Mouse (Mus musculus) thymus, adult 18-20 months (tissue): ENCODE data around the gene Zc3h4.

Experiments
- DNase-seq, 2 experiments: peaks; one replicate each; pipeline ENCODE4 v3.0.0; 2022; ENCODE audit warnings: mixed read lengths in 2 of 2

Zc3h4 gene

DNA sequence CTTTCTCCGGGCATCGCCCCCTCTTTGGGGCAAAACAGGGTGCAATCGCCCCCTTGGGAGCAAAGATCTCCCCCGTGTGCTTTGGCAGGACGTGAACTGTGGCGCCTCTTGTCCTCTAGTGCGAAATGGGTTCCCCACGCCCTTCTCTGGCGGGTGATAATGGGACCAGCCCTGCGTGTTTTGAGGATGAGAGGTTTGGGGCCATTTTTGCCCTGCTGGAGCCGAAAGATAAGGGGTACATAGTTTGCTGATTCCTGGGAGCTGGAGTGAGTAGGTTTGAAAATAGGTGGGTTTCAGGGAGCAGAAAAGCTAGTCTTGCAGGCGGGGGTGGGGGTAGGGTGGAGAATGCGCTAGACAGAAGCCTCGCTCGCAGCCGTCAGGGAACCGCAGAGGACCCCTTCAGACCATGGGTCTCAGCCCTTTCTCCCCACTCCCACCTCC, 1.3 kb downstream of the Zc3h4 start:
- peak in 1 of 2 experiments; percentile 59 for DNase-seq

DNA sequence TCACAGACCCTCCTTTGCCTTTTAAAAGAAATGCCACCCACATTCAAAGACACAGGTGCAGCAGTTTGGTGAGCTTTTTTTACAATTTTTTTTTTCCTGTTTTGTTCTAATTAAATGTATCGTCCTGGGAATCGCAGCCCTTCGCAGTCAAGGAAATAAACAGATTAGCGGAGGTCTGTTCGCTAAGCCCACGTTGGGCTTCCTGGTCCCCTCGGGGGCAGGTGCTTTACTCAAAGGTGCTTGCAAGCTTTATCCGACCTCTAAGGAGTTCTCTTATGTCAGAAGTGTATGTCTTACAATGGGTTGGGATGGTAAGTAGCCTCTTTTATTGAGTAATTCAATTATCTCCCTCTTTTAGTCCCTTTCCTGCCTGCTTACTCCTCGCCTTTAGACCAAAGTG, 1.7 kb downstream of the Zc3h4 start:
- DNase-seq: peak in 1 of 2 experiments; percentile 28

DNA sequence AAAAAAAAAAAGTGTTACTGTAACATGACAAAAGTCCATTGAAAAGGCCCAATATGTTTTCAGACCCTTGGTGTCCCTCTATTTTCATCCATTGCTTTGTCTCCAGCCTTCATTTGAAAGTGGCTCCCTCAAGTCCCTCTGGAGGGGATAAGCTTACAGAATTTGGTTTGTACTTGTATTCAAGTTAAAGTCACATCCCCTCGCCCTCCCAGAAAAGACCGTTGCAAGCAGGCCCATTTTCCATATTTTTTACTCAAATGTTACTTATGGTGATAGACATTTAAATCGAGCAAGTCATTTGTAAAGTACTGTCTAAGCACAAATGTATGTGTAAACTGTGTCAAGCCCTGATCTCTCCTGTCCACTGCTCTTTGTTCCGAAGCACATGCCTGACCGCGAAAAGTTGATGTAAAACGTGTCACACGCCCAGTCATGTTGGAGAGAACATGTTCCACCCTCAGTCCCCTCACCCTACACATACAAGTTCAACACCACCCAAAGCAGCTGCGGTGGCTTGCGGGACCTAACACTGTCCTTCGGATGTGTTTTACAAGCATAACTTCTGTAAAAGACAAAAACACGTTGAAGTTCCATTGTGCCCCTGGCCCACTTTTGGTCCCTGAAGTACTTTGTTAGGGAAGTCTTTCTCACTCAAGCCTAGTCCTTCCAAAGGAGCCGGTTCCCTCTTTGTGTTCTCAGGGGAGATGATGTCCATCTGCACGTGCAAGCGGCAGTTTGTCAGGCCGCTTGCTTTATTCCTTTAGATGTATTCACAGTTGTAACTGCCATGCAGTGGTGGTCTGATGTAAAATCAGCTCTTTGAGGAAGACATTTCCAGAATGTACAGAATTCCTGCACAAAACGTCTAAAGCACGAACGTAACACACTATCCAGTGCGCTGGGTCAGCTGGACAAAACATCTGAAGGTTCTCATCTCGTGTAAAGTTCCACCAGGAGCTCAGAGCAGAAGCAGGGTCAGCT, 2.5 kb downstream of the Zc3h4 start:
- peak in 1 of 2 experiments; percentile 46 for DNase-seq

DNA sequence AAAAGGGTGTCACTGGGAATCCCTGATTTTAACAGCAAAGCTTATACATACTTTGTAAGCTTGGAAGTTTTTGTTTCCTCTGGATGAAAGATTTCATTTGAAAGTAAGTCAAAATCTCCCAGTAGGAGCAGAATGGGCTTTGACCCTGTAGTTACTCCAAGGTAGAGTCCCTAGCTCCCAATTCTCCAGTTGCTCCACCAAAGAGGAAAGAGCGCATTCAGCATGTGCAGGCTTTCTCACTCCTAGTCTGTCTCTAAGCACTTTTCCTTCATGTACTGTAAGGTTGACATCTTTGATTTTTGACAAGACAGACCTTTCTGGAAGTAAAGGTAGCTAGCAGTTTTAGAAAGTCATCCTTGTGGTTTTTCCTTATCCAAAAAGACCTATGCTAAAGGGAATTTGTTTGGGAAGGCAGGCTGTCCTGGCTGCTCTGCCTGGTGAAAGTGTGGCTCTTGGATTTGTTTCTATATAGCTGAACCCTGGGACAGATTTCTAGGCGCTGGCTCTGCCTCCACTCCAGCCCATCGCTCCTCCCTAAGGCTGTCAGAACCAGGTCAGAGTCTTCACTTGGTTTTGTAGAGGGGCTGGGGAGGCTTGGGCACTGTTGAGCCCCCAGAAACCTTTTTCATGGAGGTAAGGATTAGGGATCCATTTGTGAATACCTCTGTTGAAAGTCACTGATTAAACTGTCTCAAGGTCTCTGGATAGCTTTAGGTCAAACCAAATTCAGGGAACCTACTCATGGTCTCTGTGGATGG, 3.8 kb downstream of the Zc3h4 start:
- no peak for DNase-seq

DNA sequence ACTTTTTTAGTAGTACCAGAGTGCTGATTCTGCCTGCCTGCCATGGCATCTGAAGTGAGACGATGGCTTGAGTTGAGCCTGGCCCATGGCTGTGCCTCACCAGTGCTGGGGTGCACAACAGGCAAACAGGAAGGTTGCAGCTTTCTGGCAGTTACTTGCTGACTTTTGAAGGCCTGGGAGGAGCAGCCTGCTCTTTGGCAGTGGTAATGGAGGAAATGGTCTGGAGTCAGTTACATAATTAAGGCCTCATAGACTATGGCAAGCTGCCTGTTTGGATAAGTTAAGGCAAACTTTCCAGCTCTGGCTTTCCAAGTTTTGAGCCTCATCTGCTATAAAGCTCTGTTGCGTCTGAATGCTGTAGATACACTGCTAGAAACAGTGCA, 4.4 kb downstream of the Zc3h4 start:
- DNase-seq: peak in 1 of 2 experiments; percentile 55

DNA sequence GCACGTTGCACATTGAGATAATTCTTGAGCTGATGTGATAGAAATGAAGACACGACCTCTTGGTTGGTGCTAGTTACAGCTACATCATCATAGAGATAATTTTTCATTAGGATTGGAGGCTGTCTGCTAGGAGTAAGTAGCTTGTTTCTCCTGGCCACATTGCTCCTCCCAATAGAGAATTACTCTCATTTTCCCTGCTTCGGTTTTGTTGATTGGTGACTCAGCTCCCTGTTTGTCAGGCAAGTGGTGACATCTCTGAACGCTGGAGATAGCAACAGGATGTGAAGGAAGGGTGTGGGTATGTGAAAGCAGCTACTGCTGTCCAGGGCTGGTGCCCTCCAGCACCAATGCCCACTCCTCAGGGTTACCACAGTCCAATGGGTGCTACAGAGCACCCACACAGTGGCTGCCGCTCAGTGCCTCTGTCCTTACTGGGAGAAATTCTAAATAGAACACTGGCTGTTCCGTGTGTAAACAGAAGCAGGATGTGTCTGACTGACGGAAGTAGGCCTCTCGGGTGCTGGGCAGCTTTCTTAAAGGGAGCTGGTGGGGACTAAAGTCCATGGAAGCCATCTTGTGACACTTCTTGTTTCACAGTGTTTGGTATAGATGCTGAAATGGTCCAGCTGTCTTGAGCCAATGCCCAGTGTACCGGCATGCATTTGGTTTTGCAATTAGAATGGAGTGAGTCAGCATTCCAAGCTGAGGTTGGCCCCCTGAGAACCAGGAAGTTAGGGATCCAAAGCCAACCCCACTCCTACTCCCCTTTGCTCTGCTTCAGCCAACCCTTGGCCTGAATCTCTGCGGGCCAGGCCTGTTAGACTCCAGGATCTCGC, 5.0 kb downstream of the Zc3h4 start:
- peak; percentile 36 to 65 for DNase-seq

DNA sequence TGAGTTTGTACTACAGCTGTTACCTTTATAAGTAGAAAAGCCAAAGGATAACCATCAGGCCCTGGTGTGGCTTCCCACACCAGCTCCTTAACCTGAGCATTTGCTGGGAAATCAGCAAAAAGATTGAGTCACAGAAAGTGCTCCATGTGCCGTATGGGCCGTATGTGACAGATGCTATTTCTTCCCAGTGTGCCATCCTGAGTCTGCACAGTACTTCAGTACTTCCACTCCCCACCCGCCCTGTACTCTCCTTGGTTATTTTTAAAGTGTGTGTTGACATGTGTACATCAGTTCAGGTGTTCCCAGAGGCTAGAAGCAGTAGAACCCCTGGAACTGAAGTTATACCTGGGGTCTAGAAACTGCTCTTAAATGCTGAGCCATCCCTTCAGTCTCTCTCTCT, 6.3 kb downstream of the Zc3h4 start:
- DNase-seq: no peak

DNA sequence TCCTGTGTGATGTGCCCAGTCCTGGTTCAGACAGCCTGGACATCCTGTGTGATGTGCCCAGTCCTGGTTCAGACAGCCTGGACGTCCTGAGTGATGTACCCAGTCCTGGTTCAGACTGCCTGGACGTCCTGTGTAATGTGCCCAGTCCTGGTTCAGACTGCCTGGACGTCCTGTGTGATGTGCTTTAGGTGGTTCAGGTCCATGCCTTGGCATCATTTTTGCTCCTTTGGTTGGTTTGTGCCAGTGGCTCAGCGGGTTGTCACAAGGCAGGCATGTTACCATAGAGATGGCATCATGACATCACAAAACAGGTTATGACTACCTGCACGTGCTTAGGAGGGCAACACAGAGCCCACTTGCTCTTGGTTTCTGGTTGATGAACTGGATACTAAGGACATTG, 10.4 kb downstream of the Zc3h4 start:
- DNase-seq: no peak

DNA sequence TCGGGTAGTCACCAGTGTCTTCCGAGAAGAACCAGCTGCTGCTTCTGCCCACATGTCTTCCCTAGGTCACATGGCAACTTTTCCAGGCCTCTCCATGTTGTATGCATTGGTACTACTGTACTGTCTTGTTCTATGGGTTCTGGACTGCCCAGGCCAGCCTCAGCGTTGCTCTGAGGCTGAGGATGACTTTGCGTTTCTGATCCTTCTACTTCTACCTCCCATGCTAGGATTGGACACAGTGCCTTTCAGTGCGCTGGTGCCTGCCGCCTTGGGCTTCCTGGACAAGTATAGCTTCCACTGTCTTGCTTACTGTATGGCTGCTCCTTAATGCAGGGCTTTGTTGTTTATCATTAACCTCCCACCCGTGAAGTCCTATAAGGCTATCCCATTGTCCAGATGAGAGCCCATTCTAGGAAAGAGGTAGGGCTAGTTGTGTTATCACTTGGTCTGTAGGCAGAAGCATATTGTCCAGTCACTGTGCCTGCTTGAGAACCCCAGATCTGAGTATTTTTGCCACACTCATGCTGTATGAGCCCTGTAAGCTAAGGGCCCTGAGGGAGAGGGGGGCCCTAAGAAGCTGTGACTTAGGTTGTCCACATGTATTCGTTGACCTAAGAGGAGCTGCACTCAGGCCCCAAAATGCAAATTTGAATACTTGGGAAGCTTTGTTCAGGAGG, 11.6 kb downstream of the Zc3h4 start:
- no peak for DNase-seq

DNA sequence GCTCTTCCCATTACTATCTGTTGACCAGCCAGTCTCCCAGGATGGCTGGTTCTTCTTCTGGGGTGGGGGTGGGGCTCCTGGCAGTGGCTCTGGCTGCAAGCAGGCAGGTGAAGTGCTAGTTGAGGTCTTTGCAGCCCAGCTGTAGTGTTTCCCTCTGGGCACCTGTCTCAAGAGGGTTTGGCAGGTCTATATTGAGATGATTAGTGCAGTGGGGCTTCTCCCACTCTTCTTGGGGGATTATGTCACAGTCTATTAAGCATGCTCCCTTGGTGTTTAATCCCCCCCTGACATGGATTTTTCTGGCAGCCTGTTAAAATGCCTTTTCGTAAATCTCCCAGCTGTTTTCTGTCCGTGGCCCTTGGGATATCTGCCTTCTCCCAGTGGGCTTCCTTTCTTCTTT, 12.2 kb downstream of the Zc3h4 start:
- DNase-seq: no peak

DNA sequence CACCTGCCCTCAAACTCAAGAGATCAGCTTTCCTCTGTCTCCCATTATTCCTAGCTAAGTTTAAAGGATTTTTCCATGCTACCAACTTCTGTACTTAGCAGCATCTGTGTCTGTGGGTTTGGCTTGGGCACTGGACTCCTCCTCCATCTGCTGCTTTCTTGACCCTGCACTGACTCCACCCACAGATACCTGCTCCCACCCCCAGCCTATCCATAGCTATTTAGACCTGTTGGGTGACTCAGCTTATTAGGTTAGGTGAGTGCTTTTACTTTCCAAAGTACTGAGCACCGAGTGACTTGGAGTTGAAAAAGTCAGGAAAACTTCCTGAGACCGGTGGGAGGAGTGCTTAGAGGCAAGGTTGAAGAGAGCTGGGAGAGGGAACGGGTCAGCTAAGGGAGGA, 14.7 kb downstream of the Zc3h4 start:
- DNase-seq: no peak

DNA sequence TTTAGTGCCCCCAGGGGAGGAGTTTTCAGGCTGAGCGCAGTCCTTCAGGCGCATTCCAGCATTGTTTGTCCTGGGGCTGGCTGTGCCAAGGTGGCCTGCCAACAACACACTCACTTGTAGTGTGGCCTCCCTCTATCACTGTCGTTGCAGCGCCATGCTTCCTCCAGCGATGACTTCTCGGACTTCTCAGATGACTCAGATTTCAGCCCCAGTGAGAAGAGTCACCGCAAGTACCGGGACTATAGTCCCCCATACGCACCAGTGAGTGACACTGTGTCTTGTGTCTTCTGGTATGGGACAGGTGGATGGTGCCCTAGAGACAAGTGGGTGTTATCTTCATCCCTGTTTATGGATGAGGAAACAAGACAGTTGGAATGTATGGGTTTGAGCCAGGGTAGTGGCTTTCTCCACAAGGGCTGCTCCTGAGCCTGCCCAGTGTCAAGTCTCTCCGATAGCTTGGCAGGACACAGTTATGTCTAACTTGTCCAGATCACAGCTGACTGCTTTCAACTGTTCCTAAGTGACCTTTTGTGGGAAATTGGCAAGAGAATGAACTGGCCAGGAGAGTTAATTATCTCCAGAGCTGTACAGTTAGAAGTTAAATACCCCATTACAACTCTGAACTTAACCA, 16.5 kb downstream of the Zc3h4 start:
- DNase-seq: no peak

DNA sequence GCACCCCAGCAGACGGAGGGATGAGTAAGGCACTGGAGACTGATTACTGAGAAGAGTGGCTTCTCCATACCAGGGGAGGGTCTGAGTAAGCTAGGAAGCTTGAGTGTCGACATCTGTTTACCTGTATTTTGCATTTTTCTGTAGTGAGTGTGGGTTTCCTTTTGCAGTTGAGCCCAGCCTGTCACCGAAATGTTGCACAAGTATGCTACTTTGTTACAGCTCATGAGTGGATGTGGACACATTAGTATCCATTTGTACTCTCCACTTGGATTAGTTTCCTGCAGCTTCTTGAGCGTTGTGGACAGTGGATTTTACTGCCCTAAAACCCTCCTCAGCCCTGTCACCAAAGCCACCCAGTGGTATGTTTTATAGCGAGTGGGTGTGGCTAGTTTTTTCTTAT, 18.0 kb downstream of the Zc3h4 start:
- DNase-seq: no peak

DNA sequence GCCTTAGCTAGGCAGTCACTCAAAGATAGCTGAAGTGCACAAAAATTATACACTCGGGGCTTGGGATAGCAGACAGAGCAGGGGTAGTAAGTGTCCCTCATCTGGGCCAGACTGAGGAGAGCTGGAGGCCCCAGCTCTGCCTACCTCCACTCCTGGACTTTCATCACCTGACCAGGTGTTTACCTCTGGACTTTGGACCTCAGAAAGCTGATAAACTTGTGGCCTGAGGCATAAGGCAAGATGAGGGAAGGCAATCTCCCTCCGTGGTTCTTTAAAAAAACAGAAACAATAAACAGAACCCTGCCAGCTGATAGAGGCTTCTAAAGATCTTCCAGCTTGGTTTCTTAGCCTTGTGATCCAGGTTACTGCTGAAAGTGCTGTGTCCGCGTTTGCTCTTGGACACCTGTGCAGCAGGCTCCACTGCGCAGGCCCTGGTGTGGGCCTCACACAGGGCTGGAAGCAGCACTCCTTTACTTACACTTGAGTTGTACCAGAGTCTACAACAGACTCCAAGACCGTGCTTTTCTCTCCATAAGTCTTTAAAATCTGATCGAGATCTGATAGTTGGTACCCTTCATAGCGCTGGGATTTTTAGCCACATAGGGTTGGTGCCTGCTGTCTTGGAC, 19.9 kb downstream of the Zc3h4 start:
- DNase-seq: no peak

DNA sequence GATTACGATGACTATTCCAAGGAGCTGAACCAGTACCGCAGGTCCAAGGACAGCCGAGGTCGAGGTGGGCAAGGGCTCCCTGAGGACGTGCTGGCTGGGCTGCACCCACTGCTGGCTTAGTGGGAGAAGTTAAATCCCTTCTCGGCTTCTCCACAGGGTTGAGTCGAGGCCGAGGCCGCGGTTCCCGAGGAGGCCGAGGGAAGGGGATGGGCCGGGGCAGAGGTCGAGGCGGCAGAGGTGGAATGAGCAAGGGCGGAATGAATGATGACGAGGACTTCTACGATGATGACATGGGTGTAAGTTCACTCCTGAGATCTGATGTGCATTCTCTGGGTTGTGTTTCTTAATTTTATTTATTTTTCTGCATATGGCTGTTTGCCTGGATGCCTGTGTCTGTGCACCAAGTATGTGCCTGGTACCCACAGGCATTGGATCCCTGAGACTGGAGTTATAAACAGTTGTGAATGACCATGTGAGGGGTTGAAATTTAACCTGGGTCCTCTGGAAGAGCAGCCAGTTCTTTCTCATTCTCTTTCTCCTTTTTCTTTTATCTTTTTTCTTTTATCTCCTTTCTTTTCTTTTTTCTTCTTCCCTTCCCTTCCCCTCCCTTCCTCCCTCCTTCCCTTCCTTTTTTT, 21.6 kb downstream of the Zc3h4 start:
- no peak for DNase-seq

DNA sequence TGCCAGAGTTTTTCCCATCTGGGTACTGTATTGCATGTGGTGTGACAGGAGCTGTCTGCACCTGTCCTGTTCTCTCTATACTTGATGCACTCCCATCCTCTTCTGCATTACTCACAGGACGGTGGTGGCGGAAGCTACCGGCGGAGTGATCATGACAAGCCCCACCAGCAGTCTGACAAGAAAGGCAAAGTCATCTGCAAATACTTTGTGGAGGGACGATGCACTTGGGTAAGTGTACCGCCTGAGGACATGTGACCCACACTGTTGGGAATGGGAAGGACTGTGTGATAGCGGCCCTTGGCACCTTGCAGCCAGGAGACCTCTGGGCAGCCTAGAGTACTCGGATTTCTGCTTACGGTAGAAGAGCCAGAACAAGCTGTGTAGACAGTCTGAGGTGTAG, 23.0 kb downstream of the Zc3h4 start:
- no peak for DNase-seq

DNA sequence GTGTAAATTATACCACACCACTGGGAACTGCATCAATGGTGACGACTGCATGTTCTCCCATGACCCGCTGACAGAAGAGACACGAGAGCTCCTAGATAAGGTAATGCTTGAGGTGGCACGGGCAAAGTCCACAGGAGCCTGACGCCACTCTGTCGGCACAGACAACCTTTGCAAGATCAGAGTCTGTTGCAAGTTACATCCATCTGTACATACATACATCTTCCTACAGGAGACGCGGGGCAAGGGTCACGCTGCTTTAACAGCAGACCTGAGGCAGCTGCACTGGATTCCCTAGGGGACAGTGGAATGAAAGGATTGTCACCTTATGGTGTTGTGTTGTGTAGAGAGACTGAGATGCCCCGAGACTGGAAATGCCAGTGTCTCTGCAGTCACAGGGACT, 25.0 kb downstream of the Zc3h4 start:
- DNase-seq: no peak

DNA sequence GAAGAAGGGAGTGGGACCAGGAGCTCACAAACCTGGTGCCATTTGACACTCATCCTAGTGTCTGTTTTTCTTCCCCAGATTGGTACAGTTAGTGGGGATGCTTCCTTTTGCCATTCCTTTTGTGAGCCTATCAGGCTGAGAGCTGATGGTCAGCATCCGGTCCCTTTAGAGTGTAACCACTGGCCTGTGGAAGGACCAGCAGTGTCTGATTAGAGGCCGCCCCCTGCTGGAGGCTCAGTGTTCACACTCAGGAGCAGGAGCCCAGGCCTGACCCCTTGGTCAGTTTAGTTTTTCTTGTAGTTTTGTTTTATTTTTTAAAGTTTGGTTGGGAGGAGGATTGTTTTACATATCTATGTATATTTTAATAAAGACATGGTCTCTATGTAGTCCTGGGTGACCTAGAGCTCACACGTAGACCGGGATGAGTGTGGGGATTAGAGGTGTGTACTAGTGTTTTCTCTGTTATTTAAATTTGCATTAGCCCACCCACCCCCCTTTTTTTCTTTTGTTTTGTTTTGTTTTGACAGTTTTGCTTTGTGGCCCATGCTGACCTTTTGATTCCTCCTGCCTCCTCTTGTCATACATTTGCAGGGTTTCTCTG, 25.5 kb downstream of the Zc3h4 start:
- DNase-seq: peak in 1 of 2 experiments; percentile 44

DNA sequence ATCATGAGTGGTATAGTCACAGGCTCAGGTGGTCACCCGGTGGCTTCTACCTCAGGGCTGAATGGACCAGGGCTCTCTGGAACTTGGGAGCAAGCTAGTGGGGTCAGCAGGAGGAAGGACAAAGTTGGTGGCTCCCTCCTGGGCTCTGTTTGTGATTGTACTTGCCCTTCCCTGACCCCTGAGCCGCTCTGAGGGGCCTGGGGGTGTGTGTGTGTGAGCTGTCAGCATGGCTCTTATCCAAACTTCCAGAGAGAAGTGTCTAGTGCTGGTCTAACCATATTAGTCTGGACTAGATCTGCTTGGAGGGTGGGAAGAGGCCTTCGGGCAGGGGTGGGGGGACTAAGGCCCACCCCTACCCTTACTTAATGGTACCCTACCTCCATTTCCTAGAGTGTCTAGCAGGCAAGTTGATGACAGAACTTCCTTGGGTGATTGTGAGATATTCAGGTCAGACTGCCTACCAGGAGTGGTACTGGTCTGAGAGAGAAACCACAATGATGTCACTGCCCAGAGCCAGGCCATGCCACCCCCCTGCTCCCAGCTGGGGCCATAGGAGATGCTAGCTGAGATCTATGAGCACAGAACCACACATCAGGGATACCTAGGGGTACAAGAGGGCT, 32.8 kb downstream of the Zc3h4 start:
- DNase-seq: no peak

DNA sequence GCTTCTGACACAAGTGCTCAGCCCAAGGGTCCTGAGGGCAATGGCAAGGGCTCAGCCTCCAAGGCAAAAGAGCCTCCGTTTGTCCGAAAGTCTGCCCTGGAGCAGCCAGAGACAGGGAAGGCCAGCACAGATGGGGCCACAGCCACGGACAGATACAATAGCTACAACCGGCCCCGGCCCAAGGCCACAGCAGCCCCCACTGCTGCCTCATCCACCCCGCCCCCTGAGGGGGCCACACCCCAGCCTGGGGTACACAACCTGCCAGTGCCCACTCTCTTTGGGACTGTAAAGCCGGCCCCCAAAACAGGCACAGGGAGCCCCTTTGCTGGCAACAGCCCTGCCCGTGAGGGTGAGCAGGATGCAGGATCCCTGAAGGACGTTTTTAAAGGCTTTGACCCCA, 34.4 kb downstream of the Zc3h4 start:
- DNase-seq: no peak
